Mouse (Mus musculus) brain, embryonic 14.5 days (tissue): ENCODE data around the gene Pwp2.

Experiments
- CTCF ChIP-seq: fragments of 200-500 bp; IDR thresholded peaks from 2 replicates; pipeline ENCODE4 v1.5.1; 2012; ENCODE audit warnings: inconsistent platforms, mild to moderate bottlenecking, moderate library complexity, borderline replicate concordance; ENCODE audit not compliant: insufficient read depth, insufficient read length; ENCODE audit errors: extremely low read depth
- POLR2A ChIP-seq: fragments of 200-500 bp; IDR thresholded peaks from 2 replicates; pipeline ENCODE4 v1.6.1; 2012; ENCODE audit warnings: mild to moderate bottlenecking, inconsistent platforms, borderline replicate concordance; ENCODE audit not compliant: poor library complexity, insufficient read depth, insufficient read length, severe bottlenecking; ENCODE audit errors: extremely low read depth

- TF ChIP-seq CTCF (no peak), POLR2A (peak; percentile 43; the same call in 1 of the 2 replicates)
Observed at GRCm38 (mm10) chr10:78169281-78170042, 15.5 kb downstream of the Pwp2 start, which contains the start of gene D10Jhu81e.
